Mouse (Mus musculus) hematopoietic stem cell, adult 5-6 weeks (primary cell): ENCODE measurements at regions not wholly inside any gene's neighbourhood (a gene's known extent, or its start where the extent isn't known, plus 50 kb on each side); places are given as distances from the start of the nearest gene placed in this dataset.

ENCODE experiments used
- ATAC-seq, 2 experiments: fragments of 125-278 bp in 1 of 2; replicated peaks in 1 of 2; 2 replicates each; pipeline ENCODE4 v1.8.0; 2016 to 2017; ENCODE audit warnings: inconsistent platforms in 2 of 2, mild to moderate bottlenecking in 2 of 2, moderate number of reproducible peaks in 2 of 2, low read depth in 1 of 2, moderate TSS enrichment in 1 of 2; ENCODE audit not compliant: low FRiP score in 2 of 2, poor library complexity in 2 of 2, severe bottlenecking in 2 of 2, insufficient read depth in 1 of 2, low TSS enrichment in 1 of 2

- ATAC-seq, result no peak
Observed at GRCm38 (mm10) chr14:120560416-120560815, 82.2 kb downstream of the Rap2a start.

DNA sequence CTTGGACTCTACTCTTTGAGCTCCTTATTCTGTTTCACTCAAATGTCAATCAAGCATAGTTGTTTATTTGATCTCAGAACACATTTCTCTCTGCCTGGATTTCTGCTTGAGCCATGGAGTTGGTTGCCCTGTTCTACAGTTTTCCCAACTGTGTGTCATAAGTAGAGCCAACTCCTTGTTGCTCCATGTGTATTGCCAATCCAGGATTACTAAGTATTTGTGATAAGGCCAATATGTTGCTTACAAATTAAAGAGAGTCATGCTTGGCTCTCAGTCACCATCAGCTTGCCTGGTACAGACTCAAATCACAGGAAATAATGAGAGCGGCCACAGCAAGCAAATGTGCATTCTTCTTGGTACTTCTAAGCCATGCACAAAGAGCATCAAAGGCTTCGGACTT, 82.7 kb downstream of the Rap2a start:
- no peak for ATAC-seq

- no peak for ATAC-seq
Observed at GRCm38 (mm10) chr14:120566945-120567344, 88.7 kb downstream of the Rap2a start.

DNA sequence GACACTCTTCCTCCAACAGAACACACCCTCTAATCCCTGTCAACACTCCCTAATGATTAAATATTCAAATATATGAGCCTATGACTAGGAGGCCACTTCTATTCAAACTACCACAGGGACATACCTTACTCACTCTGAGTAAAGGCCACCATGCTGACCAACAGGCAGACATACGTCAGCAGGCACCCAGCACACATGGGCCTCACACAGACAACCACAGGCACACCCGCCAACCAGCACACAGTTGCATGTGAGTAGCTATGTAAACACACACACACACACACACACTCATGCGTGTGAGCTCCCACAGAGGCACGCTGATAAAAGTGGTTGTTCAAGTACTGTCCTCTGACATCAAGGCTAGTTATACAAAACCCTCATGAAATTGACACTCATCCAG, 89.8 kb downstream of the Rap2a start:
- ATAC-seq, result no peak

- peak; percentile 97 to 99 for ATAC-seq
Observed at GRCm38 (mm10) chr14:120572238-120572637, 94.0 kb downstream of the Rap2a start.

- no peak for ATAC-seq
Observed at GRCm38 (mm10) chr14:120575202-120575601, 97.0 kb downstream of the Rap2a start.

GRCm38 (mm10) chr14:120578352-120579080, 100.3 kb downstream of the Rap2a start:
- ATAC-seq, result no peak

DNA sequence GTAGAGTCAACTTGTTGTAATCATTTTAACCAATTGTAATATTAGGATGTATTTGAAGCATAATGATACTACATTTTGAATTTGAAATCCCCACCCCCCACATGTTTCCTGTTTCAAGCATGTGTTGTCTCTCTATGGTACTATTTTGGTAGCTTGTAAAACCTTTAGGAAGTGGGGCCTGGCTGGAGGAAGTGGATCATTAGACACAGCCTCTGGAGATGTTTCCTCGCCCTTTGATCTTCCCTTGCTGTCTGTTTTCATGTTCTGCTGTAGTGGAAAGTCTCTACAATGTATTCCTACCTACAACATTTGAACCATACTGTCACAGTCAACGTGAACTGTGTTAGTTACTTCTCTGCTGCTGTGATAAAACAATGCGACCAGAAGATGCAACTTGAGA, 105.6 kb downstream of the Rap2a start:
- ATAC-seq, result no peak

DNA sequence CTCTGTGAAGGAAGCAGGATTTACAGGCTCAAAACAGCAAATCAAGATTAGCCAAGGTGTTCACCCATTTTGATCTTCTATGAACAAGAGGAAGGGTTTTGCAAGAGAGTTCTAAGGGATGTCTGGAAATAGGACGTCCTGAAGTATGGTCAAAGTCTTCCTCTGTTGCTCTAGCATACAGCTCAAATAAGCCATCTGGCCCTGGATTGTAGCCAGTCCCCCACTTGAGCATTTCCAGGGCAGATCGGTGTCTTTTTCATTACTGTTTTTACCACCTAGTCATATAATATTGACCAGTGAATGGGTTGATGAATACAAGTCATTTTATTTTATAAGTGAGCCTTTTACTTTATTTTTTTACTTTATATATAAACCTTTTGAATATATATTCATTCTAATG, 113.9 kb downstream of the Rap2a start:
- ATAC-seq, result no peak

GRCm38 (mm10) chr14:120600414-120600935, 122.2 kb downstream of the Rap2a start:
- no peak for ATAC-seq

- no peak for ATAC-seq
Observed at GRCm38 (mm10) chr14:120601510-120601909, 123.3 kb downstream of the Rap2a start.

- no peak for ATAC-seq
Observed at GRCm38 (mm10) chr14:120603849-120604492, 125.7 kb downstream of the Rap2a start.

DNA sequence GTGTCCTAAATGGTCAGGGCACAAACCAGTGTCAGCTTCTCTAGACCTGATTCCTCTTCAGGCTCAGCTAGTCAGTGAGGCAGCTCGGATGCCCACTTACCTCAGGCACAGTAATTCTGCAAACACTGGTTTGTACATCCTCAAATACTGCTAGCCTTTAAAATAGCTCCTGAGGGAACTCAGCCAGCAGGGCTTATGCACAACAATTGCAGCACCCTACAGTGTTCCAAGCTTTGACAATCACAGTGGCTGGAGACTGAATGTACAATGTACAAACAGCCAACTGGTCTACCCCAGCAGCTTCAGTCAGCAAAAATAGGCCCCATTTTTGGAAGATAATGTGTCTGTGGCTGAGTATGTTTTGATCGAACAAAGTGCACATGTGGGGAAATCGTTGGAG, 129.6 kb downstream of the Rap2a start:
- no peak for ATAC-seq

DNA sequence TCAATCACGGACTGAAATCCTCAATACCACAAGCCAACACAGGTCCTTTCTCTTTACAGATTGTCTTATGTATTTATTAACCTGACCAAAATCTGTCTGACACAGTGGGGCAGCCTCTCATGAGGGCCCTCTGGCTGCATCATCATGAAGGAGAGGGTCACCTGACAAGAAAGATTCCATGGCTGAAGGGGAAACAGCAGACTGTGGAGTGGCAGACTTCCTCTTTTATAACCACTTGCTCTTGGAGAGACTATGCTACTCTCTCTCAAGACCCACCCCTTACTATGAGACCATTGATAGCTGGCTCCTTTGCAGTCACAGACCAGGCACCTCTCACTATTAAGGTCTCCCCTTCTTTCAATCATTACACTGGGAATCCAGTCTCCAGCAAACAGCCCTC, 133.1 kb downstream of the Rap2a start:
- peak; percentile 84 to 95 for ATAC-seq

DNA sequence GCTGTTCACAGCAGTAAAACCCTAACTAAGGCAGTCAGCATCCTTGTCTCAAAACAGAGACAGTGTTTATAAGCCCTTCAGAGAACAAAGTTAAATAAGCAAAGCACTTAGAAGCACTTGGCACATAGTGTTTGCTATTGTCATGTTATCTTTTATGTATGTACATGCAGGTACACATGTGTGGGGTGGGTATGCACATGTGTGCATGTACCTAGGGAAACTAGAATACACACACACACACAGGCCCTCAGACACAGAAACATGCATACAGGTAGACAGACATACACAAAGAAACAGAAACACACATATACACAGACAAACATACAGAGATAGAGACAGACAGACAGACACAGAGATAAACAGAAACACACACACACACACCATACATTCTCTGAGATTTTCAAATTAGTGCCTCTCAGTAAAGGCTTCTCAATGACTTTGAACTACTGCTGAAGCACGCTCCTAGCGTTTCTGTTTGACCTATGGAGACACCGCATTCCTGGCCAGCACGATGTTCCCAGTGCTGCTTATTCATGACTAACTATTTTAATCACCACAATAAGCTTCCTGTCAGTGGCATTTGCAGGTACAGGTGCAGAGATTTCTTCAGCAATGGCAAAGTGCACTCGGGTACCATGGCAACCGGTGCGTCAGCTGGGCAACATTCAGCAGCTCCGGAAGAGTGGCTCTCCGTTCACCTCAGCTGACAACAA, 148.1 kb downstream of the Rap2a start:
- ATAC-seq, result no peak

DNA sequence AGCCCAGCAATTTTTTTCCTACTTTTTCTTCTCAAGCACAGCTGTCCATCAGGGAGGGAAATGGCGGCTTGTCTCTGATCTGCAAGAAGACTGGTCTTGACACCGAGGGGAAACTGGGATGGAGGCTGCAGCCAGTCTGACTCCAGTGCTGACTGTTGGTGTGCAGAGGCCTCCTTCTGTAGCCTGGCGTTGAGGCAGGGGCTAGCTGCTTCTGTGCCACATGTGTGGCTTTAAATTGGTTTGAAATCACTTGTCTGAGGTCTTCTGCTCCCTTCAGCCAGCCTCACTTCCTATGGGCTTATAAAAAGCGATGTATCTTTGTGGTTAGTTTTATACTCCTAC, 148.7 kb downstream of the Rap2a start:
- ATAC-seq, result no peak

- no peak for ATAC-seq
Observed at GRCm38 (mm10) chr14:120632771-120633170, 154.5 kb downstream of the Rap2a start.

- ATAC-seq, result no peak
Observed at GRCm38 (mm10) chr14:120636726-120637400, 158.6 kb downstream of the Rap2a start.
